Mouse (Mus musculus): Measurements from ENCODE around the gene Olfr460.
"Not testable (repeated sequence)": the region's sequence is repeated elsewhere in the genome, so short reads cannot be mapped to it uniquely, and the experiment has no call there.

Olfr460 gene

GRCm38 (mm10) chr6:40569187-40569586, at the start of gene Olfr460:
Gene Olfr460 (plus strand): TSS chr6:40569487.
- no peak for DNase-seq

GRCm38 (mm10) chr6:40544690-40545089, 24.6 kb upstream of the Olfr460 start:
- DNase-seq = no peak

GRCm38 (mm10) chr6:40554950-40555349, 14.3 kb upstream of the Olfr460 start, which contains the start of gene Olfr461:
Gene Olfr461 (minus strand): TSS chr6:40555050.
- no peak for DNase-seq

DNA sequence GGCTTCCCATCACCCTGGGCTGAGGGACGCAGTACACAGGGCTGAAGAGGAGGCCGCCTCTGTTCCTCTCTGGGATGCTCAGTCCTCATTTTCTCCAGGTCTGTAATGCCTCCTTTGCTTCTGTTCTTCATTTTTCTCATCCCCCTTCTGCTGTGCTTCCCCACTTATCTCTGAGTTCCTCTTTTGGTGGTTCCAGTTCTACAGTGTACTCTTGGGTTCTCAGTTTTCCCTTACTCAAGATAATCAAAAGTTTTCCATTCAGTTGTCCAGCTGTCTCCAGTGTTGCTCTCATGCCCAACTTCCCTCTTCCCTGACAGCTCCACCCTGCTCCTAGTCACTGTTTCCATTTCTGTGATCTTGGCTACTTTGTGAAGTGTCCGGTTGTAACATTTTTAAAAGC, 4.3 kb downstream of the Olfr460 start:
- no peak for DNase-seq

DNA sequence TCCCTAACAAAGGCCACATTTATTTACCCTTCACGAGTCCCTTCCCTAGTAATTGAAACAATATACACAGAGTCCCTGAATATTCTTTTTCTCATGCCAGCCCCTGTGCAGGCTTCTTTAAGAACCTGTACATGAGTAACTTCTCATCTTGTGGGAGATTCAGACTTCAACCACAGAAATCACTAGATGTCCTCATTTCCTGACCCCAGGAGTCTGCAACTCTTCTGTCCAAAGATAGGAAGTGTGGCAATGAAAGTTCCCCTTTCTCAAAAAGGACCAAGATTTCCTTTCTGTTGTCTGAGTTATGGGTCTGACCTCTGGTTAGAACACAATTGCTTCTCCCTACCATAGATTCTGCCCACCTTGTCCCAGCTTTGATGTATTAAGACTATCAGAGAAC, 7.0 kb downstream of the Olfr460 start:
- DNase-seq = no peak

DNA sequence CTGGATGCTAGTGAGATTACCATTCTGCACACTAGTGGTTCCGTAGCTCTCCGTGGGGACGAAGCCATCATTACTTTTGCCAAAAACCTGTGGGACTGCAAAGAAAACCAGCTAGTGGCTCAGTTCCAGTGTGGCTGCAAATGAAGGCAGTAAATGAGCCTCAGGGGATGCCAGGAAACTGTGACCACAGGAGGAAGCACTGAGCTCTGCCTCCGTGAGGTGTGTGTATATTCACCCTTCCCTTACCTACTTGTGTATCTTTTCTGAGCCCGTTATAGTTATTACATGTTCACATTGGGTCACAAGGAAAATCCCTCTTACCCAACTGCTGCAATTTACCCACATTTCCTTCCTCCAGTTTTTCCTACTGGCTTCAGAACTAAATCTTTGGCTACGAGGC, 15.0 kb downstream of the Olfr460 start:
- no peak for DNase-seq

GRCm38 (mm10) chr6:40585645-40586044, 16.4 kb downstream of the Olfr460 start, which contains the start of gene Clec5a:
Gene Clec5a (minus strand): TSS chr6:40585821.
- no peak for DNase-seq

GRCm38 (mm10) chr6:40588346-40588745, 19.1 kb downstream of the Olfr460 start:
- DNase-seq = no peak

- no peak for DNase-seq
These were observed 25.7 kb downstream of the Olfr460 start for GRCm38 (mm10) chr6:40594804-40595550.

DNA sequence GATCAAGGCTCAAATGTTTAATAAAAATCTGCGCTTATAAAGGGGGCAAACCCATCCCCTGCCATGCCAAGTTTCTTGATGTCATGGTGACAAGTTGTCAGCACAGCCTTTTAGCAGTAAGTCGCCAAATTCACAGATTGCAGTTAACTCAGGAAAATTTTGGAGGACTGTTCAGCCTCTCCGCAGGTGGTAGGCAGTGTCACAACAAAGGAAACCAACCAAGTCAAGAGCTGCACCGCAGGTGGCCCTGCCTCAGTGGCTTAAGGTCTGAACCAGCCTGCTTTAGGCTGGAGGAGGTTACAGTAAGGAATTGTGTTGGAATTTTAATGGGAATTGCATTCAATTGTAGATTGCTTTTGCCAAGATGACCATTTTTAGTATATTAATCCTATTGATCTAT, 29.3 kb downstream of the Olfr460 start:
- not testable (repeated sequence) for DNase-seq

- DNase-seq = no peak
These were observed 38.1 kb downstream of the Olfr460 start for GRCm38 (mm10) chr6:40607431-40607830.

DNA sequence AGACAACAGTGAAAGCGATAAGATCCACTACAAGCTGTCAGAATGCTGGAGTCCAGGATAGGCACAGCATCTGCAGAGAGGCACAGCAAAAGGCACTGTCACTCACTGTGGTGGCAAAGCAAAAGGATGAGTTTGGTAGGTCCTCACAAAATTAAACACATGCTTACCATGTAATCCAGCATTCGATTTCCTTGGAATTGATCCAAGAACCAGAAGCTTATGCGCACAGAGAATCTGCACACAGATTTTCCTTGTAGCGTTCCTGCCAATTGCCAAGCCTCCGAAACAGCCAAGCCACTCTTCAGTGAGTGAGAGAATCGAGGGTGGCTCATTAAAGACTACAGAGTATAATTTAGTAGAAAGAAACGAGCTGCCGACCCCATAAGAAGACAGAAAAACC, 41.0 kb downstream of the Olfr460 start:
- no peak for DNase-seq

- DNase-seq = no peak
These were observed 44.1 kb downstream of the Olfr460 start, which contains the start of gene Tas2r138 for GRCm38 (mm10) chr6:40613260-40613852. Gene Tas2r138 (minus strand): TSS chr6:40613310.

- peak; percentile 57 to 84 for DNase-seq
These were observed 48.7 kb downstream of the Olfr460 start for GRCm38 (mm10) chr6:40617965-40618364.

All from kidney, postnatal 36 days (tissue).